Mouse (Mus musculus) activated CD4-positive, CD25-positive, alpha-beta regulatory T cell, adult 4 months (primary cell): ENCODE data around the gene Fbxl4. TPM values are rescaled to one million over a fixed set of nuclear protein-coding genes. Genes with fewer than 3 reads are reported as not detected.

Experiments used
- ATAC-seq: one replicate; pipeline ENCODE4 v1.8.0; 2017
- polyA plus RNA-seq, 2 experiments: library from polyadenylated mRNA; unstranded; fragments of 100-300 nt; shearing (Covaris generic); gene quantifications; one replicate each; pipeline ENCODE4 v1.2.1; 2017

The Fbxl4 gene
- polyA plus RNA-seq, 2 experiments from 2014 or later = 13.4 to 16.3 TPM

GRCm38 (mm10) chr4:22477711-22478230 lies 120.4 kb downstream of the Fbxl4 start:
- no peak for ATAC-seq

DNA sequence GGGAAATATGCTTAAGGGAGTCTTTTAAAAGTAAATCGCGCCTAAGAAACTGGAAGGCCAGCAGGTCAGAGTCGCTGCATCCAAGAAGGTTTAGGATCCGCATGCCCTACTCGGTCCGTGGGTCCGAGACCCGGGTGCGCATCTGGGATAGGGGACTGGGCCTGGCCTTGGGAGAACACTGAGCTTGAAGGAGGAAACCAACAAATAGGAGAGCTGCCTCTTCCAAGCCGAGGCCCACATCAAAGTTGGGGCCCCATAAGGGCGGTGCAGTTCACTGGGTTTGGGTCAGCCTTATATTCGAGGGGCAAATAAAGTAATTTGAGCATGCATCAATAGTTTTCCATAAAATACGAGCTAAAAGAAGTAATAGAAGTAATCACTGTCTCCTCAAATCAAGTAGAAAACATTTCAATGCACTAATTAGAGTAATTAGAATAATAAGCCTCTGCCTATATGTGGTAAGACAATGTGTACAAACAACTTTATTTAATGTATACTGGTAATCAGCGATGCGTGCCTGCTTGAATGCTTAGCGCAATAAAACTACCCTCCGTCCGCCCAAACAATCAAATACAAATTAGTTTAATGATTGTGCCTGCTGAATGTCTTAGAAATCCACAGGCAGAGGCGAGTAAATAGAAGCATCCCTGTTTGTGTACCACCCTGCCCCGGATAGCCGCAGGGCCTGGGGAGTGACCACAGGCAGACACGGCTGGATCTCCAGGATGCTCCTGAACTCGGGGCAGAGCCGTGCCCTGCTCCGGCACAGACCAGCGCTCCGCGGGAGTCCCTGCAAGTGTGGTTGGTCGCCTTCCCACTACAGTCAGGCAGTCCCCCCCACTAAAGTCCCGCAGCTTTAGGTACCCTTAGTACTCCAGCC lies 121.4 kb downstream of the Fbxl4 start:
- ATAC-seq = no peak

- ATAC-seq = no peak
These were observed 122.2 kb downstream of the Fbxl4 start for GRCm38 (mm10) chr4:22479368-22480090.

GRCm38 (mm10) chr4:22480091-22480857 lies 122.9 kb downstream of the Fbxl4 start:
- no peak for ATAC-seq

DNA sequence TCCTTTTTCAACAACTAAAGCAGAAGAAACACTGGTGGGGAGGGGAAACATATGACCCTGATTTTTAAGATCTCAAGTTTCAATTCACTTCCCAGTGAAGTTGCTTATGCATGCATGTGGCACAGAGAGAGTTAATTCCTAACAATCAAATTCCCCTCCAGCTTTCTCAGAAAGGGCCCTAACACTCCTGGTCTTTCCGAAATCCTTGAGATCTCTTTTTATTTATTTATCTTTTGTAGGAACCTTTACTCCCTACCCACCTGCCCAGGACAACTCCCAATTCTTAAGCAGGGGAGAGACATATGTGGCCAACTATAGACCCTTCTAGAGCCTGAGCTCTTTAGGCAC lies 123.5 kb downstream of the Fbxl4 start:
- no peak for ATAC-seq

GRCm38 (mm10) chr4:22482118-22482517 lies 124.8 kb downstream of the Fbxl4 start:
- no peak for ATAC-seq

DNA sequence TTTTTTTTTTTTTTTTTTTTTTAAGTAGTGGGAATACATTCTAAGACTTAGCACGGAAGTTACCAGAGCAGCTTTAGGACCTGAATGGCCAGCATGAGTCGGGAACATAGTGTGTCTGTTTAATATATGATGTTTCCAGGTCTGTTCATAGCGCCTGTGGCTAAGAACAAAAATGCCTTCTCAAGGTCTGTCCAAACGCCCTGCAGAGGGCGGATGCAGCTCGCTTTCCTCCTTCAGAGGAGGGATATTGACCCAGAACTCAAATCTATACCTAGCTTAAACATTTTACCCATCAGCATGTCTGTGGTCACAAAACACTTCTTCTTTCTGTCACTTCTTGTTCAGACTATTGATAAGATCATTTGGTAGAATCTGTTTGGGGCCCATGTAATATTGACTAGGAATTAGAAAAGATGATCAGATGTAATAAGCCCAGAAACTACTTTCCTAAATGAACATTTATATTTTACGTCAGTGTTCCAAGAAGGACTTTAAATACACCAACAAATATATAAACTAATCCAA lies 125.5 kb downstream of the Fbxl4 start:
- no peak for ATAC-seq

DNA sequence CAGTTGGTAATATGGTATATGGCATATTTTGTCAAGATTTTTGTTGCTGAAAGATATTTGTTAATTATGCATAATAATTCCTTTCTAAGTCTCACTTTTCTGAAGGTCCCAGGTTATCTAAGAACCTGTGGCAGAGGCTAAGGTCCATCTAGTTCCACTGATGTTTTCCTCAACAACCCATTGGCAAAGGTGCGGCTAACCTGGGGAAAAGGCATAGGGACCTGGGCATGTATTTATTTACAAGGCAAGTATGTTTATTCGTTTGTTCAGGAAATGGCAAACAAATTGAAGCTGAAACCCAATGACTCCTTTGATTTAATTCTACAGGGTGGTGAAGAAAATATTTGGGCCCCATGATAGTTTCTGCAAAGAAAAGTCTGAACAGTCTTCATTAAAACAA lies 126.2 kb downstream of the Fbxl4 start:
- ATAC-seq = no peak

Other genes with a start within 250 kb of the Fbxl4 start
- gene Pou3f2, start 130.8 kb downstream of the Fbxl4 start, polyA plus RNA-seq = under 1 TPM in 1 of 2 experiments, not detected in 1; 0.17 TPM